Mouse (Mus musculus) Muller cell, postnatal 12 days (primary cell): Measurements from ENCODE around the gene Prlhr.

Experiments
- DNase-seq: peaks from one replicate; pipeline ENCODE4 v3.0.0-alpha.2; 2015; ENCODE audit errors: inconsistent ontology term

Prlhr gene

DNA sequence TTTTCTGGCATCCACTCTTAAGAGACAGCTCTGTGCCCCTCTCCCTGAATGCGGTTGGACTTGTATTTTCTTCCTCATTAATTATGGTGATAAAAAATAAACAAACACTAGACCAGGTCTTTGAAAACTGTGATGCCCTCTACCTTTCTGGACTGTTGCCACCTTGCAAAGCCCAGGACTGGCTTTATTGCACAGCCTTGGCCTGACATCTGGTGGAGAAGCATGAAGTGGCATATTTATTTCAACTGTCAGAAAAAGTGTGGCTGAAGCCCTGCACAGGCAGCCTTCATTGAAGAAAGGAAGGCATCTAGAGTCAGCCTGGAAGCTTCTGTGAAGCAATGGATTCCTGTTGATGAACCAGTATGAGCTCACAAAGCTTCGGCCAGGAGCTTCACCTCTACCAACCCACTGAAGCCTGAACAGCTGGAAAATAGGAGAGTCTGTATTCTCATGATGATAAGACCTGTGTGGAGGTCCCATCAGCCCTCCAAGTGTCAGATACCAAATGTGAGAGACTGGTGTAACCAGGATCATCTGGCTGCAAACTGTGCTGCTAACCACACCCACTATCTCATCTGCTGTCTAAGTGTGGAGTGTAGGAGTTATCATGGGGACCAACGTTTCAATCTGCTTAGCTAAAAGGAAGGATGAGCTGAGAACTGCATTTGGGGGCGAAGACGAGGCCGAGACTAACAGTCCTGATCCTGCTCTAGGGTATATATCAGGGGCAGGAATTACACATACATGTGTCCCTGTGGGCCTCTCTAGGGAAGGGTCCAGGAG lies 35.6 kb downstream of the Prlhr start:
- no peak for DNase-seq

DNA sequence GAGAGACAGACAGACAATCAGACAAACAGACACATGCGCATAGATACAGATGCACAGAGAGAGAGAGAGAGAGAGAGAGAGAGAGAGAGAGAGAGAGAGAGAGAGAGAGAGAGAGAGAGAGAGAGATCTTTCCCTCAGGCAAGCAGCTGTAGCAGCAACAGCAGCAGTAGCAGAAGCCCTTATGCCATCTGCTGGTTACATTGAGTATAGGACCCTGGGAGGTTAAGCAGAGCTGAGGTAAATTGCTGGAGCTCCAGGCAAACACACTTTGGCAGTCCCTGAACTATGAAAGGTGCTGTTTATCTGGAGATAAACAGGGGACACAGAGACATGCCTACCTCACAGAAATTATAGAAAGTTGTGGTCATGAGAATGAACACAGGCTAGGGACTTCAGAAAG lies 50.5 kb downstream of the Prlhr start:
- DNase-seq = peak; percentile 14
